Mouse (Mus musculus): ENCODE measurements around the gene Eif2s3x. TPM values are rescaled to one million over a fixed set of nuclear protein-coding genes. Genes with fewer than 3 reads are reported as not detected.

Gene Eif2s3x
- 213 TPM for polyA plus RNA-seq (2014; fragmentation: Illumina TruSeq; extraction: RNeasy Lipid Tissue Mini Kit (QIAGEN cat#74804); ENCODE audit: low replicate concordance)

DNA sequence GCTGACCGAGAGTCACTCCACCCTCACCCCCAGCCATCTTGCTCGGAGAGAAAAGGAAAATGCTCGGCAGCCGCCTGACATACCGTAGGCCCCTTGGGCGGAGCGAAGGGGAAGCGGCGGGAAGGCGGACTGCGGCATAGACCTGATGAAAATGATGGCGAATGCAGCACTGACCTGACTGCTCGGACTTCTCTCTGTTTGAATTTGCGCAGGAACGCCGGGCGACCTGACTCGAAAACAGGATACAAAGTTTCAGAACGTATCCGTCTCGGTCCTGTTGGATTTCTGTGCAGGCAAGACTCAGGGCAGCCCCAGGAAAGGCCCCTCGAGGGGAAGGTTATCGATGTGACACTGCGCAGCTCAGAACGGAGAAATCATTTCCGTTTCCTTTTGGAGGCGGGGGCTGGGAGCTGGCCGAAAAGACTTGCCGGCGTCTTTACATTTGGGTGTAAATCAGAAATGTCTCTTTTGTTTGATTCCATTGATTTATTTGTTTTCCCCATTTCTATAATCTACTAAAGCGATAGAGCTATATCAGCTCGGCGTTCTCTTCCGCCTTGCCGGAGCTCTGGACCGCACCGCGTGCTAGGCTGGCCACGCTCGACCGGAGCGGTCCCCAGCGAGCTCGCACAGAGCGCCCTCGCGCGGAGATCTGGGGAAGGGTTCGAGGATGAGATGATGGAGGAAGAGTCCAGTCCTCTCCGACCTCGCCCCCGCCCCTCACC lies at the start of gene Eif2s3x:
Gene Eif2s3x (minus strand): TSS at position 266 of the 725 bp plus-strand sequence.

DNA sequence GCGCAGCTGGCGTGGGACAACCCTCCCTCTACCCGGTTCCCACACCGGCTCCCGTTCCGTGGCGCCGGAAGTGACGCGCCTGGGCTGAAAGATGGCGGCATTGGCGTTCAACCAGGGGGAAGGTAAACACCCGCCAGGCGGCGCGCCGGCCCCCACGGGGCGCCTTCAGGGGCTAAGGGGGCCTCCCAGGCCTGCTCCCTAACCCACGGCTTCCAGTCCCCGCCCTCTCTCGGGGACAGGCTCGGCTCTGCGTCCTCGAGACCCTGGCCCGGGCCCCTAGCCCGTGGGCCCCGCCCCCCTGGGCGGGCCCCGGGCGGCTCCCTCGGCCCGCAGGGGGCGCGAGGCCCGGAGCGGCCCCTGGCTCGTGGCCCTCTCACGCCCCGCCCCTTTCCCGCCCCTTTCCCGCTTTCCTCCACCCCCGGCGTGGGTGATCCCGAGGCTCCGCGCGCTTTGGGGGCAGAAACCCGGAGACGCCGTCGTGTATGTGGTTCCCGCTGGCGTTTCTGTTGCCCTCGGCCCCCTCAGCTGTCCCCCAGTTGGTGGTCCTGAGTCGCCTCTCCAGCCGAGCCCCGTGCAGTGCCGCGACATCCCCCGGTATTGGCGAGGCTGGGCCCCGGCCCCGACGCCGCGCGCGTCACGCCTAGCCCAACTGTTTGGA lies 22.0 kb upstream of the Eif2s3x start, which contains the start of gene Klhl15:
Gene Klhl15 (plus strand): TSS at position 68 of the 658 bp plus-strand sequence.

Other genes starting within 250 kb of the Eif2s3x start
- gene AU015836, start 244.2 kb downstream of the Eif2s3x start, polyA plus RNA-seq (2014; fragmentation: Illumina TruSeq; extraction: RNeasy Lipid Tissue Mini Kit (QIAGEN cat#74804); ENCODE audit: low replicate concordance) = not detected
- 38.3 TPM for gene Zfx, start 89.2 kb downstream of the Eif2s3x start, polyA plus RNA-seq (2014; fragmentation: Illumina TruSeq; extraction: RNeasy Lipid Tissue Mini Kit (QIAGEN cat#74804); ENCODE audit: low replicate concordance)
- 7.4 TPM for gene Klhl15, start 21.7 kb upstream of the Eif2s3x start, polyA plus RNA-seq (2014; fragmentation: Illumina TruSeq; extraction: RNeasy Lipid Tissue Mini Kit (QIAGEN cat#74804); ENCODE audit: low replicate concordance)
- gene Fam90a1b, start 153.9 kb upstream of the Eif2s3x start, polyA plus RNA-seq (2014; fragmentation: Illumina TruSeq; extraction: RNeasy Lipid Tissue Mini Kit (QIAGEN cat#74804); ENCODE audit: low replicate concordance) = not detected
- 364 TPM for gene Apoo, start 154.3 kb upstream of the Eif2s3x start, polyA plus RNA-seq (2014; fragmentation: Illumina TruSeq; extraction: RNeasy Lipid Tissue Mini Kit (QIAGEN cat#74804); ENCODE audit: low replicate concordance)

Measured in small intestine, adult 10 weeks (tissue).